8 mouse cellular contexts compared by ENCODE assay signal in the genomic region with DNA sequence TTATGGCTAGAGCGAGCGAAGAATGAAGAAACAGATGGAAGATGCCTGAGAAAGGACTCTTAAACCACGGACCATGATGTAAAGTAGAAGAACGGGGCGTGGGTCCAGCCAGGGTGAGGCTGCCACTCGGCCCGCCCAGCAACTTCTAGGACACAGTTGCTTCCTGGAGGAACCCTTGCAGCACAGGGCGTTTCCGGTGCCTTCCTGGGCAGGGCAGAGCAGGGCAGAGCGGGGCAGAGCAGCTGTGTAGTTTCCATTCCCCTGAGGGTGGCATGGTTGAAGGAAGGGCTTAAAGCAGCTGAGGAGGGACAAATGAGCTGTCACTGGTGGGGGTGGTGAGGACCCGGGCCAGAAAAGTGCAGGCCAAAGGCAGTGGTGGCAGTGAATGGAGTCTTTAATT. TPM values are rescaled to one million over a fixed set of nuclear protein-coding genes. Genes with fewer than 3 reads are reported as not detected.
DNase-seq lines count a peak whose midpoint lies in the region; ATAC-seq and TF ChIP-seq lines count a peak whose summit lies in the region.

No protein-coding gene starts in this region.

- peak; percentile 41 for DNase-seq in gastrocnemius, adult 2 months
- DNase-seq in gastrocnemius, postnatal 10 days: no peak
- DNase-seq in lung, postnatal 36 days: peak; percentile 86
- peak; percentile 67 for DNase-seq in thymus, postnatal 0 days (ENCODE audit: low spot score)

- 73% methylated on average over 11 of the region's 11 CpGs for WGBS in intestine, embryonic 16.5 days
- 91% methylated on average over 11 of the region's 11 CpGs for WGBS in forebrain, embryonic 13.5 days
- 87% methylated on average over 11 of the region's 11 CpGs for WGBS in forebrain, embryonic 16.5 days

- H3K27me3 ChIP-seq in intestine, embryonic 16.5 days (replicated peaks; ENCODE audit: control insufficient read depth, insufficient read depth, low read length): no peaks in the 10 kb centered on the region
- H3K27me3 ChIP-seq in forebrain, embryonic 13.5 days: no peaks in the 10 kb centered on the region
- no peaks in the 10 kb centered on the region for H3K27me3 ChIP-seq in forebrain, embryonic 16.5 days (replicated peaks; ENCODE audit: control insufficient read depth, insufficient read depth, low read length)

- 0 out of 2 replicates have a peak overlapping the region, but pooled peaks have one; percentile 18 for H3K9ac ChIP-seq in intestine, embryonic 16.5 days (ENCODE audit: low read depth, low read length)
- H3K9ac ChIP-seq in forebrain, embryonic 13.5 days: no peak overlapping the region
- no peak overlapping the region for H3K9ac ChIP-seq in forebrain, embryonic 16.5 days (replicated peaks; ENCODE audit: low read depth, low read length)

- H3K9me3 ChIP-seq in intestine, embryonic 16.5 days (ENCODE audit: control insufficient read depth, low read length): no peaks in the 10 kb centered on the region
- H3K9me3 ChIP-seq in forebrain, embryonic 13.5 days (replicated peaks): no peaks in the 10 kb centered on the region
- no peaks in the 10 kb centered on the region for H3K9me3 ChIP-seq in forebrain, embryonic 16.5 days (ENCODE audit: control insufficient read depth, low read length)

- H3K36me3 ChIP-seq in intestine, embryonic 16.5 days (ENCODE audit: control insufficient read depth, insufficient read depth, low read length): no peaks in the 10 kb centered on the region; the same call in 1 of the 2 replicates
- H3K36me3 ChIP-seq in forebrain, embryonic 13.5 days (ENCODE audit: poor library complexity, severe bottlenecking): peaks cover 19% of the 10 kb centered on the region
- no peaks in the 10 kb centered on the region for H3K36me3 ChIP-seq in forebrain, embryonic 16.5 days (ENCODE audit: control insufficient read depth, insufficient read depth)

- 0 out of 2 replicates have a peak overlapping the region, but pooled peaks have one; percentile 3 for H3K4me3 ChIP-seq in gastrocnemius, adult 2 months
- no peak overlapping the region for H3K4me3 ChIP-seq in intestine, embryonic 16.5 days (ENCODE audit: low read length)
- H3K4me3 ChIP-seq in forebrain, embryonic 13.5 days: no peak overlapping the region
- H3K4me3 ChIP-seq in forebrain, embryonic 16.5 days (replicated peaks; ENCODE audit: low read length): no peak overlapping the region

- 0 out of 2 replicates have a peak, but pooled peaks cover 6% of the 10 kb centered on the region for H3K4me1 ChIP-seq in intestine, embryonic 16.5 days (ENCODE audit: control insufficient read depth, insufficient read depth, low read length)
- 0 out of 2 replicates have a peak, but pooled peaks cover 4% of the 10 kb centered on the region for H3K4me1 ChIP-seq in forebrain, embryonic 13.5 days
- peaks cover 3% of the 10 kb centered on the region; the same call in 1 of the 2 replicates for H3K4me1 ChIP-seq in forebrain, embryonic 16.5 days (replicated peaks; ENCODE audit: control insufficient read depth, insufficient read depth, low read length)

- no peak overlapping the region for H3K4me2 ChIP-seq in intestine, embryonic 16.5 days (ENCODE audit: low read depth, low read length)
- no peak overlapping the region for H3K4me2 ChIP-seq in forebrain, embryonic 13.5 days
- H3K4me2 ChIP-seq in forebrain, embryonic 16.5 days (ENCODE audit: low read length): no peak overlapping the region

- ATAC-seq in CD4-positive, CD25-positive, alpha-beta regulatory T cell, adult 4 months: peak; percentile 86
- ATAC-seq in intestine, embryonic 16.5 days: peak; percentile 91
- no peak for ATAC-seq in forebrain, embryonic 13.5 days
- ATAC-seq in forebrain, embryonic 16.5 days: no peak

- H3K27ac ChIP-seq in gastrocnemius, adult 2 months: no peak overlapping the region
- H3K27ac ChIP-seq in intestine, embryonic 16.5 days (ENCODE audit: low read length): peak overlapping the region; percentile 64
- no peak overlapping the region for H3K27ac ChIP-seq in forebrain, embryonic 13.5 days
- H3K27ac ChIP-seq in forebrain, embryonic 16.5 days (ENCODE audit: low read length): no peak overlapping the region

- TF ChIP-seq CTCF in gastrocnemius, adult 2 months (IDR thresholded peaks at IDR 0.05): no peak

- intact Hi-C loops in gastrocnemius, adult 2 months (cut with DNase I): no loop called here

RNA-seq across cellular contexts. Expression of a gene that starts 48.3 kb away (rescaled TPM):
- total RNA-seq in gastrocnemius, adult 2 months (2021): 1 to 10 TPM; 3.4 to 7.4 TPM
- total RNA-seq in gastrocnemius, postnatal 10 days (2021): 10 to 100 TPM; 22.0 to 24.1 TPM
- 1 to 10 TPM; 3.3 to 4.2 TPM for polyA plus RNA-seq in CD4-positive, CD25-positive, alpha-beta regulatory T cell, adult 4 months (2017; shearing (Covaris generic))
- polyA plus RNA-seq in intestine, embryonic 16.5 days (2015; fragmentation: Nextera tagmentation; extraction: Ambion mirVana): 26.8 and 28.0 TPM in 2 replicates
- polyA plus RNA-seq in thymus, postnatal 0 days (2015; fragmentation: Nextera tagmentation; extraction: Ambion mirVana): 5.7 and 6.0 TPM in 2 replicates
- 66.6 and 81.7 TPM in 2 replicates for polyA plus RNA-seq in forebrain, embryonic 13.5 days (2015; fragmentation: Nextera tagmentation; extraction: Ambion mirVana)
- 73.5 and 83.6 TPM in 2 replicates for polyA plus RNA-seq in forebrain, embryonic 16.5 days (2015; fragmentation: Nextera tagmentation; extraction: Ambion mirVana)

RNA-seq across cellular contexts. Expression of a gene that starts 58.1 kb away (rescaled TPM):
- total RNA-seq in gastrocnemius, adult 2 months (2021): 10 to 100 TPM; 24.8 to 30.3 TPM
- 10 to 100 TPM; 36.3 to 41.9 TPM for total RNA-seq in gastrocnemius, postnatal 10 days (2021)
- 10 to 100 TPM; 25.1 to 30.4 TPM for polyA plus RNA-seq in CD4-positive, CD25-positive, alpha-beta regulatory T cell, adult 4 months (2017; shearing (Covaris generic))
- 30.9 and 34.0 TPM in 2 replicates for polyA plus RNA-seq in intestine, embryonic 16.5 days (2015; fragmentation: Nextera tagmentation; extraction: Ambion mirVana)
- polyA plus RNA-seq in thymus, postnatal 0 days (2015; fragmentation: Nextera tagmentation; extraction: Ambion mirVana): 19.1 and 19.2 TPM in 2 replicates
- polyA plus RNA-seq in forebrain, embryonic 13.5 days (2015; fragmentation: Nextera tagmentation; extraction: Ambion mirVana): 46.5 and 50.1 TPM in 2 replicates
- 47.8 and 54.6 TPM in 2 replicates for polyA plus RNA-seq in forebrain, embryonic 16.5 days (2015; fragmentation: Nextera tagmentation; extraction: Ambion mirVana)

Comparison
In these comparisons a context has a peak if more than half of its experiments do, and no peak if none do; other contexts are left out.
1. ATAC-seq: peak in CD4-positive, CD25-positive, alpha-beta regulatory T cell, adult 4 months (single experiment) and intestine, embryonic 16.5 days (single experiment); none in forebrain, embryonic 13.5 days (single experiment) and forebrain, embryonic 16.5 days (single experiment).